Mouse (Mus musculus) kidney, postnatal 0 days (tissue): ENCODE data around the gene Defb6. TPM values are rescaled to one million over a fixed set of nuclear protein-coding genes. Genes with fewer than 3 reads are reported as not detected.

ENCODE experiments used
- ATAC-seq: fragments of 200-750 bp; cut with Nextera tagmentation; replicated peaks from 2 replicates; pipeline ENCODE4 v1.8.0; 2017; ENCODE audit warnings: low read depth, moderate number of reproducible peaks, moderate TSS enrichment, moderate library complexity; ENCODE audit not compliant: low FRiP score
- DNase-seq: peaks from one replicate; pipeline ENCODE4 v3.0.0-alpha.2; 2016; ENCODE audit warnings: low spot score
- H3K27ac ChIP-seq: fragments of 300-500 bp; sonication (generic); 2 replicates; pipeline ENCODE4 v1.5.1; 2014; ENCODE audit warnings: mild to moderate bottlenecking
- H3K27me3 ChIP-seq: fragments of 300-500 bp; sonication (generic); 2 replicates; pipeline ENCODE4 v1.6.1; 2014; ENCODE audit warnings: low read length, mixed read lengths; ENCODE audit not compliant: insufficient read depth
- H3K36me3 ChIP-seq: fragments of 300-500 bp; sonication (generic); 2 replicates; pipeline ENCODE4 v1.6.1; 2014; ENCODE audit warnings: low read length, mixed read lengths; ENCODE audit not compliant: insufficient read depth
- H3K4me1 ChIP-seq: fragments of 300-500 bp; sonication (generic); replicated peaks from 2 replicates; pipeline ENCODE4 v1.6.1; 2014; ENCODE audit warnings: antibody characterized with exemption, low read length, mixed read lengths; ENCODE audit not compliant: insufficient read depth
- H3K4me2 ChIP-seq: fragments of 300-500 bp; sonication (generic); 2 replicates; pipeline ENCODE4 v1.6.1; 2014; ENCODE audit warnings: mild to moderate bottlenecking, low read length, moderate library complexity, mixed read lengths
- H3K4me3 ChIP-seq: fragments of 300-500 bp; sonication (generic); replicated peaks from 2 replicates; pipeline ENCODE4 v1.5.1; 2014; ENCODE audit warnings: low read depth, low read length
- H3K9ac ChIP-seq: fragments of 300-500 bp; sonication (generic); 2 replicates; pipeline ENCODE4 v1.6.1; 2014; ENCODE audit warnings: low read depth, low read length
- H3K9me3 ChIP-seq: fragments of 300-500 bp; sonication (generic); replicated peaks from 2 replicates; pipeline ENCODE4 v1.6.1; 2016; ENCODE audit warnings: low read length, inconsistent platforms, mixed read lengths
- CTCF ChIP-seq: IDR thresholded peaks from 2 replicates; pipeline ENCODE4 v1.5.1; 2016; ENCODE audit warnings: antibody characterized with exemption, low read depth, mild to moderate bottlenecking, moderate library complexity
- WGBS: fragments of 180-500 bp; shearing (Covaris S2); extraction: QIAGEN DNeasy Blood & Tissue Kit; methylation state at CpG from one replicate; pipeline ENCODE4 v1.1.7; 2014; 5-methylcytosine and 5-hydroxymethylcytosine counted together
- polyA plus RNA-seq: library from polyadenylated mRNA; unstranded; fragments of >200 nt; fragmentation: Nextera tagmentation; extraction: Ambion mirVana; gene quantifications from 2 replicates; pipeline ENCODE4 v1.2.1, GENCODE M21; 2015

Defb6 gene
- polyA plus RNA-seq = not detected in 2 replicates

DNA sequence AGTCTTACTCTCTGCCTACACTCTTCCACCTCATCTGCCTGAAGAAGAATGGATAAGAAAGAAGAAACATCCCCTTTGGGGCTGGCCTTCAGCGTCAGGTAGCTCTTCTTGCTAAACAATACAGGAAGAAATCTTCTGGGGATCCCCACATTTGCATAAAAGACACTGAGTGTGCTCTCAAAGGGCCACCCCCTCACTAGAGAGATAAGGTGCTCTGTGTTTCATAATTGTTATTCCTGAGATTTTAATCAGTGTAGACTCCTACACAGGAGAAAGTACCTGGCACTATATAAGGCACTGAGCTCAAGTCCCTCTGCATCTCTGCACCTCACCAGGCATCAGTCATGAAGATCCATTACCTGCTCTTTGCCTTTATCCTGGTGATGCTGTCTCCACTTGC lies at the start of gene Defb6:
Gene Defb6, plus strand, starts transcription at position 318 of the 400 bp plus-strand sequence.
- Histone ChIP-seq H3K27me3 (no peaks in the 10 kb centered on the region), H3K4me3 (no peak within 1 kb of the TSS), H3K36me3 (no peaks in the 10 kb centered on the region), H3K9ac (no peak within 1 kb of the TSS), H3K27ac (no peak within 1 kb of the TSS), H3K9me3 (no peaks in the 10 kb centered on the region), H3K4me2 (no peak within 1 kb of the TSS), H3K4me1 (no peaks in the 10 kb centered on the region)
- WGBS = 56% methylated on average over 1 of the region's 1 CpGs
- DNase-seq (no peak), ATAC-seq (no peak)
- no peak for TF ChIP-seq CTCF

DNA sequence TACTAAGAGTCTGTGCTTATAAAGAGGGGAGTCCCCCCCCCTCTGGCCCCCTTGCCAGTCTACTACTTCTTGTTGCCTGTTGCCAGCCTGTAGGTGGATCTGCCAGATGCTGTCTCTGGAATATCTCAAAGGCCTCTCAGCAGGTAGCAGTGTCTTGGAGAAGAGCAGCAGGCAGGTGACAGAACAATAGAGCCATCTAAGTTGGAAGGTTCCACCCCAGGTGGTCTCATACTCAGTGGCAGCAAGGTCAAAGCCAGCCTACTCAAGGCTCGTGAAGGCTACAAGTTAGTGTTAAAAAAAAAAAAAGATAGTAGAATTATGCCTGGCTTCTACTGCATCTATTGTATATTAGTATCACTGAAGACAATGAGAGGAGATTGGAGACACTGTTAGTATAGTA lies 12.8 kb downstream of the Defb6 start:
- Histone ChIP-seq H3K27me3 (no peaks in the 10 kb centered on the region), H3K36me3 (no peaks in the 10 kb centered on the region), H3K4me2 (no peak overlapping the region), H3K4me3 (no peak overlapping the region), H3K4me1 (no peaks in the 10 kb centered on the region), H3K27ac (no peak overlapping the region), H3K9ac (no peak overlapping the region), H3K9me3 (no peaks in the 10 kb centered on the region)
- 71% methylated on average over 1 of the region's 1 CpGs for WGBS
- no peak for TF ChIP-seq CTCF
- DNase-seq (no peak), ATAC-seq (no peak)

DNA sequence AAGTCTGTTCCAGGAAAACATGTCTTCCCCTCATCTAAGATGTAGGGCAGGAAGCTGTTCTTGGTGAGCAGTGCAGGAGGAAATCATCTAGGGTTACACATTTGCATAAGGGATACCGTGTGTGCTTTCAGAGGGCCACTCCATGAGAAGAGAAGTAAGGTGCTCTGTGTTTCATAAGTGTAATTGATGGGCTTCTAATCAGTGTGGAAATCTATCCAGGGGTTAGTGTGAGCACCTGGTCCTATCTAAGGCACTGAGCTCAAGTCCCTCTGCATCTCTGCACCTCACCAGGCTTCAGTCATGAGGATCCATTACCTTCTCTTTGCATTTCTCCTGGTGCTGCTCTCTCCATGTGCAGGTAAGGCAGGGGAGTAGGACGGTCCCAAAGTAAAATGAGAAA lies 14.3 kb downstream of the Defb6 start, which contains the start of gene Defb46:
Gene Defb46, plus strand, starts transcription at position 301 of the 400 bp plus-strand sequence.
- ATAC-seq (no peak), DNase-seq (no peak)
- H3K9ac ChIP-seq = no peak within 1 kb of the TSS
- H3K36me3 ChIP-seq = no peaks in the 10 kb centered on the region
- no peaks in the 10 kb centered on the region for H3K9me3 ChIP-seq
- no peak within 1 kb of the TSS for H3K4me2 ChIP-seq
- 58% methylated on average over 2 of the region's 2 CpGs for WGBS
- H3K4me1 ChIP-seq = no peaks in the 10 kb centered on the region
- no peaks in the 10 kb centered on the region for H3K27me3 ChIP-seq
- no peak within 1 kb of the TSS for H3K27ac ChIP-seq
- no peak for TF ChIP-seq CTCF
- H3K4me3 ChIP-seq = no peak within 1 kb of the TSS

DNA sequence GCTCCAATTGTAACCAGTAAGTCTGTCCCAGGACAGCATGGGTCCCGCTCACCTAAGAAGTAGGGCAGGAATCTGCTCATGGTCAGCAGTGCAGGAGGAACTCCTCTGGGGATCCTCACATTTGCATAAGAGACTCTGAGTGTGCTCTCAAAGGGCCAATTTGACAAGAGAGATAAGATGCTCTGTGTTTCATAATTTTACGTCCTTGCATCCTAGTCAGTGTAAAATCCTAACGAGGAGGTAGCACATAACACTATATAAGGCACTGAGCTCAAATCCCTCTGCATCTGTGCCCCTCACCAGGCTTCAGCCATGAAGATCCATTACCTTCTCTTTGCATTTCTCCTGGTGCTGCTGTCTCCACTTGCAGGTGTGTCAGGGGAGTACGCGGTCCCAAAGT lies 22.0 kb downstream of the Defb6 start, which contains the start of gene Defb5:
Gene Defb5, plus strand, starts transcription at position 301 of the 400 bp plus-strand sequence.
- Histone ChIP-seq H3K9ac (no peak within 1 kb of the TSS), H3K36me3 (no peaks in the 10 kb centered on the region), H3K4me1 (no peaks in the 10 kb centered on the region), H3K4me2 (no peak within 1 kb of the TSS), H3K27me3 (no peaks in the 10 kb centered on the region), H3K27ac (no peak within 1 kb of the TSS), H3K9me3 (no peaks in the 10 kb centered on the region), H3K4me3 (no peak within 1 kb of the TSS)
- no peak for DNase-seq
- ATAC-seq = no peak
- WGBS = 96% methylated on average over 5 of the region's 5 CpGs
- no peak for TF ChIP-seq CTCF

DNA sequence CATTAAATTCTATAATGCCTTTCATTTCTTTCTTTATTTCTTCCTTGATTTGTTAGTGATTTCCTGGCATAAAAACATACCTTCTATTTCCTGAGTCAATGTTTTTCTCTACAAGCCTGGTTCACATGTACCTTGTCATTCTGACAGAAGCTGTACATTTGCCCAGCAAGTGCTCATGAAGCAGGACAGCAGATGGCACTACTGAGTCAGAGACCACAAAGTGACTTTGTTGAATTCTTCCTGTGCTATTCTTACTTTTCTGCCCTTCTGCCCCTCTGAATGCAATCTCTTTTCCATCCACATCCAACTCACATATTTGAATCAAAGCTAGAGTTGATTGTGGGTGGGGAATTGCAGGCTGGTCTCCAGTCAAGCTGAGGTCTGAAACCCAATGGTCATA lies 32.9 kb downstream of the Defb6 start:
- Histone ChIP-seq H3K27me3 (no peaks in the 10 kb centered on the region), H3K4me1 (no peaks in the 10 kb centered on the region), H3K36me3 (no peaks in the 10 kb centered on the region), H3K4me2 (no peak overlapping the region), H3K9ac (no peak overlapping the region), H3K9me3 (no peaks in the 10 kb centered on the region), H3K4me3 (no peak overlapping the region), H3K27ac (no peak overlapping the region)
- no peak for TF ChIP-seq CTCF
- DNase-seq (no peak), ATAC-seq (no peak)

DNA sequence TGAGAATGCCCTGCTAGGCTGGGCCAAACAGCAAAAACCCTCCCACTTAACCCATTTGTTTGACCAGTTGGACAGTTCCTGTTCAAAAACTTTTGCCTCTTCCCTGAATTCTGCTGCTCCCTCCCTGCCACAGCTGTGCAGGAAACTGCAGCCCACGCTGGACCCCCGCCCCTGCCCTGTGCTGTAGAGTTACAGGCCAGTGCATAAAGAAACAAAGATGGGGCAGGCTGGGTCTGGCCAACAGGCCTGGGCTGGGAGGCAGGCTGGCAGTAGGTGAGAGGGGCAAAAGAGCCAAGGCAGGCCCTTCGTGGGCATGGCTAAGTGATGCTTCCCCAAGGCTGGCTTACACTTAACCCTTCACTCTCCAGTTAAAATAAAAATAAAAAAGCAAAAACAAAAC lies 34.4 kb downstream of the Defb6 start:
- 23% methylated on average over 3 of the region's 3 CpGs for WGBS
- no peak for TF ChIP-seq CTCF
- H3K9ac ChIP-seq = no peak overlapping the region
- no peak overlapping the region for H3K4me3 ChIP-seq
- no peaks in the 10 kb centered on the region for H3K27me3 ChIP-seq
- peak; percentile 82 for ATAC-seq
- H3K27ac ChIP-seq = no peak overlapping the region
- no peak overlapping the region for H3K4me2 ChIP-seq
- no peaks in the 10 kb centered on the region for H3K4me1 ChIP-seq
- DNase-seq = peak; percentile 34
- no peaks in the 10 kb centered on the region for H3K9me3 ChIP-seq
- H3K36me3 ChIP-seq = no peaks in the 10 kb centered on the region

Other genes with a start within 250 kb of the Defb6 start
- not detected in 2 replicates for gene Defb40, start 247.2 kb upstream of the Defb6 start, polyA plus RNA-seq
- not detected in 2 replicates for gene Defb37, start 234.4 kb upstream of the Defb6 start, polyA plus RNA-seq
- gene Defb38, start 198.9 kb upstream of the Defb6 start, polyA plus RNA-seq = not detected in 2 replicates
- gene Defb39, start 160.7 kb upstream of the Defb6 start, polyA plus RNA-seq = not detected in 2 replicates
- gene Defb12, start 110.6 kb upstream of the Defb6 start, polyA plus RNA-seq = 0.16 and 0.23 TPM in 2 replicates
- not detected in 2 replicates for gene Defb34, start 101.7 kb upstream of the Defb6 start, polyA plus RNA-seq
- 0.24 TPM in 1 of 2 replicates, not detected in the other for gene Gm45826, start 84.7 kb upstream of the Defb6 start, polyA plus RNA-seq
- not detected in 2 replicates for gene Defb14, start 31.1 kb upstream of the Defb6 start, polyA plus RNA-seq
- gene Defb4, start 26.8 kb upstream of the Defb6 start, polyA plus RNA-seq = not detected in 2 replicates
- not detected in 2 replicates for gene Defb46, start 14.4 kb downstream of the Defb6 start, polyA plus RNA-seq
- not detected in 2 replicates for gene Defb5, start 22.1 kb downstream of the Defb6 start, polyA plus RNA-seq
- gene Defb3, start 67.9 kb downstream of the Defb6 start, polyA plus RNA-seq = not detected in 2 replicates
- not detected in 2 replicates for gene Defb8, start 222.1 kb downstream of the Defb6 start, polyA plus RNA-seq